Mouse (Mus musculus): Measurements from ENCODE around the gene Scrn2. TPM values are rescaled to one million over a fixed set of nuclear protein-coding genes. Genes with fewer than 3 reads are reported as not detected.

Gene Scrn2
- polyA plus RNA-seq, 1 experiment: 11.8 TPM

- no peak for DNase-seq (ENCODE audit: low read depth)
- TF ChIP-seq POLR2A (IDR thresholded peaks at IDR 0.05; ENCODE audit: borderline replicate concordance, extremely low read depth, insufficient read depth, insufficient read length, poor library complexity, severe bottlenecking): no peak
- no peak for TF ChIP-seq CTCF (IDR thresholded peaks at IDR 0.05; ENCODE audit: borderline replicate concordance, extremely low read depth, insufficient read depth, insufficient read length)
Observed at GRCm38 (mm10) chr11:96995836-96996772, 33.6 kb upstream of the Scrn2 start.

GRCm38 (mm10) chr11:96996773-96997379 is 32.9 kb upstream of the Scrn2 start:
- TF ChIP-seq CTCF (IDR thresholded peaks at IDR 0.05; ENCODE audit: borderline replicate concordance, extremely low read depth, insufficient read depth, insufficient read length) (no peak), POLR2A (IDR thresholded peaks at IDR 0.05; ENCODE audit: borderline replicate concordance, extremely low read depth, insufficient read depth, insufficient read length, poor library complexity, severe bottlenecking) (no peak)
- peak; percentile 76 for DNase-seq (ENCODE audit: low read depth)

- TF ChIP-seq POLR2A (IDR thresholded peaks at IDR 0.05; ENCODE audit: borderline replicate concordance, extremely low read depth, insufficient read depth, insufficient read length, poor library complexity, severe bottlenecking) (no peak), CTCF (IDR thresholded peaks at IDR 0.05; ENCODE audit: borderline replicate concordance, extremely low read depth, insufficient read depth, insufficient read length) (no peak)
- DNase-seq (ENCODE audit: low read depth): peak; percentile 74
Observed at GRCm38 (mm10) chr11:96997380-96997956, 32.3 kb upstream of the Scrn2 start.

- no peak for TF ChIP-seq CTCF (IDR thresholded peaks at IDR 0.05; ENCODE audit: borderline replicate concordance, extremely low read depth, insufficient read depth, insufficient read length)
- TF ChIP-seq POLR2A (IDR thresholded peaks at IDR 0.05; ENCODE audit: borderline replicate concordance, extremely low read depth, insufficient read depth, insufficient read length, poor library complexity, severe bottlenecking): no peak
- no peak for DNase-seq (ENCODE audit: low read depth)
Observed at GRCm38 (mm10) chr11:97003170-97003569, 26.6 kb upstream of the Scrn2 start.

- TF ChIP-seq CTCF (IDR thresholded peaks at IDR 0.05; ENCODE audit: borderline replicate concordance, extremely low read depth, insufficient read depth, insufficient read length) (no peak), POLR2A (IDR thresholded peaks at IDR 0.05; ENCODE audit: borderline replicate concordance, extremely low read depth, insufficient read depth, insufficient read length, poor library complexity, severe bottlenecking) (no peak)
- no peak for DNase-seq (ENCODE audit: low read depth)
Observed at GRCm38 (mm10) chr11:97007093-97007794, 22.5 kb upstream of the Scrn2 start.

GRCm38 (mm10) chr11:97009198-97009790 is 20.4 kb upstream of the Scrn2 start:
- no peak for DNase-seq (ENCODE audit: low read depth)
- TF ChIP-seq POLR2A (IDR thresholded peaks at IDR 0.05; ENCODE audit: borderline replicate concordance, extremely low read depth, insufficient read depth, insufficient read length, poor library complexity, severe bottlenecking) (no peak), CTCF (IDR thresholded peaks at IDR 0.05; ENCODE audit: borderline replicate concordance, extremely low read depth, insufficient read depth, insufficient read length) (no peak)

- TF ChIP-seq CTCF (IDR thresholded peaks at IDR 0.05; ENCODE audit: borderline replicate concordance, extremely low read depth, insufficient read depth, insufficient read length) (no peak), POLR2A (IDR thresholded peaks at IDR 0.05; ENCODE audit: borderline replicate concordance, extremely low read depth, insufficient read depth, insufficient read length, poor library complexity, severe bottlenecking) (no peak)
Observed at GRCm38 (mm10) chr11:97013121-97013670, 16.5 kb upstream of the Scrn2 start, which contains the start of gene Sp6. TSS of gene Sp6 (plus strand) at chr11:97013394.

GRCm38 (mm10) chr11:97017696-97018582 is 11.8 kb upstream of the Scrn2 start:
- DNase-seq (ENCODE audit: low read depth): no peak
- no peak for TF ChIP-seq CTCF (IDR thresholded peaks at IDR 0.05; ENCODE audit: borderline replicate concordance, extremely low read depth, insufficient read depth, insufficient read length)
- TF ChIP-seq POLR2A (IDR thresholded peaks at IDR 0.05; ENCODE audit: borderline replicate concordance, extremely low read depth, insufficient read depth, insufficient read length, poor library complexity, severe bottlenecking): no peak

More at GRCm38 (mm10) chr11:97013121-97013670, 16.5 kb upstream of the Scrn2 start, which contains the start of gene Sp6:
- peak; percentile 64 for DNase-seq (ENCODE audit: low read depth)

- DNase-seq (ENCODE audit: low read depth): no peak
- no peak for TF ChIP-seq POLR2A (IDR thresholded peaks at IDR 0.05; ENCODE audit: borderline replicate concordance, extremely low read depth, insufficient read depth, insufficient read length, poor library complexity, severe bottlenecking)
- no peak for TF ChIP-seq CTCF (IDR thresholded peaks at IDR 0.05; ENCODE audit: borderline replicate concordance, extremely low read depth, insufficient read depth, insufficient read length)
Observed at GRCm38 (mm10) chr11:97018583-97019344, 11.0 kb upstream of the Scrn2 start.

All from brain, embryonic 14.5 days (tissue).